Mouse (Mus musculus): Measurements from ENCODE around the gene Gm7029. TPM values are rescaled to one million over a fixed set of nuclear protein-coding genes. Genes with fewer than 3 reads are reported as not detected.
A peak's percentile ranks its signal among the peaks of the same experiment; 100 is the strongest.
"Not testable (repeated sequence)": the region's sequence is repeated elsewhere in the genome, so short reads cannot be mapped to it uniquely, and the experiment has no call there.

The Gm7029 gene
- polyA plus RNA-seq, 1 experiment: not detected

- Histone ChIP-seq H3K4me1 (ENCODE audit: control insufficient read depth, insufficient read depth, low read length) (peaks cover 11% of the 10 kb centered on the region), H3K4me3 (ENCODE audit: insufficient read depth, low read length) (no peak overlapping the region), H3K27ac (ENCODE audit: insufficient read depth, low read depth, low read length) (no peak overlapping the region)
- no peak for TF ChIP-seq POLR2A (IDR thresholded peaks at IDR 0.05; ENCODE audit: borderline replicate concordance, low read depth, low read length)
Observed at GRCm38 (mm10) chr17:33892429-33892828, 18.8 kb downstream of the Gm7029 start.

GRCm38 (mm10) chr17:33893011-33893410, 19.4 kb downstream of the Gm7029 start:
- not testable (repeated sequence) for H3K27ac ChIP-seq (ENCODE audit: insufficient read depth, low read depth, low read length); H3K4me3 ChIP-seq (ENCODE audit: insufficient read depth, low read length)
- peaks cover 11% of the 10 kb centered on the region for H3K4me1 ChIP-seq (ENCODE audit: control insufficient read depth, insufficient read depth, low read length)

DNA sequence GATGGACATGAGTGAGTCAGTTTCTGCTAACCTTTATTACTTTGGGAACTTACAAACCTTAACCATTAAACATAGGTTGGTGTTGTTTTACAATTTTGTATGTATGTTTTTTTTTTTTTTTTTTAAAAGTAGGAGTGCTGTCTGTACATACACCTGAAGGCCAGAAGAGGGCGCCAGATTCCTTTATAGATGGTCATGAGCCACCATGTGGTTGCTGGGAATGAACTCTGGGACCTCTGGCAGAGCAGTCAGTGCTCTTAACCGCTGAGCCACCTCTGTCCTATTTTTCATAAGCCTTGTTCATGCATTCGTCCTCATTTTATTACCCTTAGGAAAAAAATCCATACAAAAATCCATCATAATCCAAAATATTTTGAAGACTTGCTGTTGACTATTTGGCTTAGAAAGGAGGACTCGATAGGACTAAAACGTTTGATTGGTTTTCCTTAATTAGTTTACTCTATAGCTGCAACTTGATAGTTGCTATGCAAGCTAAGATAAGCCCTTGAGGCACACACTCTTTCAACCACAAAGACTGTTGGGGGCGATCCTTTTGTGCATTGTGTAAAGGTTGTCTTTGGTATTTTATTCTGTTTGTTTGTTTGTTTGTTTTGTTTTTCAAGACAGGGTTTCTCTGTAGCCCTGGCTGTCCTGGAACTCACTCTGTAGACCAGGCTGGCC, 23.6 kb downstream of the Gm7029 start:
- TF ChIP-seq POLR2A (IDR thresholded peaks at IDR 0.05; ENCODE audit: borderline replicate concordance, low read depth, low read length) (no peak), CTCF (IDR thresholded peaks at IDR 0.05; ENCODE audit: low read depth, low read length) (peak; percentile 46)
- no peak overlapping the region for H3K27ac ChIP-seq (ENCODE audit: insufficient read depth, low read depth, low read length)
- no peak overlapping the region for H3K4me3 ChIP-seq (ENCODE audit: insufficient read depth, low read length)
- peaks cover 6% of the 10 kb centered on the region for H3K4me1 ChIP-seq (ENCODE audit: control insufficient read depth, insufficient read depth, low read length)

GRCm38 (mm10) chr17:33898193-33898592, 24.6 kb downstream of the Gm7029 start:
- not testable (repeated sequence) for H3K27ac ChIP-seq (ENCODE audit: insufficient read depth, low read depth, low read length); H3K4me3 ChIP-seq (ENCODE audit: insufficient read depth, low read length)
- H3K4me1 ChIP-seq (ENCODE audit: control insufficient read depth, insufficient read depth, low read length): peaks cover 12% of the 10 kb centered on the region

DNA sequence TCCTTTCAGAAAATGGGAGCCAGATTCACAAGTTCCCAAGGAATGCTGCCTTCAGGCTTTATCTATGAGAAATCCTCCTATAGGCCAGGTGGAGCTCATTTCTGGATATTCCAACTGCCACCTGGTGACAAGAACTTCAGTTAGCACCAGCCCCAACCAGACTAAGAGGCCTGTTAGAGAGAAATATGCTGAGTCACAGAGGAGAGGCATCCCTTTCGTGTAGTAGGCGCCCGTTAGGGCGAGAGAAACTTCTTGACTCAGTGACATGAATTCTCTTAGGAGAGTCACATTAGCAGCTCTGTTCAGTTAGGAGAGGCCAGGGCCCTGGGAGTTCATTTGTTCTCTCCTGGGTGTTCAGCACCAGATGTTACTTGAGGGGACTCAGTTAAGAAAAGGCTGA, 26.0 kb downstream of the Gm7029 start:
- Histone ChIP-seq H3K4me1 (ENCODE audit: control insufficient read depth, insufficient read depth, low read length) (peaks cover 20% of the 10 kb centered on the region), H3K27ac (ENCODE audit: insufficient read depth, low read depth, low read length) (no peak overlapping the region), H3K4me3 (ENCODE audit: insufficient read depth, low read length) (no peak overlapping the region)
- no peak for TF ChIP-seq POLR2A (IDR thresholded peaks at IDR 0.05; ENCODE audit: borderline replicate concordance, low read depth, low read length)
- TF ChIP-seq CTCF (IDR thresholded peaks at IDR 0.05; ENCODE audit: low read depth, low read length): no peak

DNA sequence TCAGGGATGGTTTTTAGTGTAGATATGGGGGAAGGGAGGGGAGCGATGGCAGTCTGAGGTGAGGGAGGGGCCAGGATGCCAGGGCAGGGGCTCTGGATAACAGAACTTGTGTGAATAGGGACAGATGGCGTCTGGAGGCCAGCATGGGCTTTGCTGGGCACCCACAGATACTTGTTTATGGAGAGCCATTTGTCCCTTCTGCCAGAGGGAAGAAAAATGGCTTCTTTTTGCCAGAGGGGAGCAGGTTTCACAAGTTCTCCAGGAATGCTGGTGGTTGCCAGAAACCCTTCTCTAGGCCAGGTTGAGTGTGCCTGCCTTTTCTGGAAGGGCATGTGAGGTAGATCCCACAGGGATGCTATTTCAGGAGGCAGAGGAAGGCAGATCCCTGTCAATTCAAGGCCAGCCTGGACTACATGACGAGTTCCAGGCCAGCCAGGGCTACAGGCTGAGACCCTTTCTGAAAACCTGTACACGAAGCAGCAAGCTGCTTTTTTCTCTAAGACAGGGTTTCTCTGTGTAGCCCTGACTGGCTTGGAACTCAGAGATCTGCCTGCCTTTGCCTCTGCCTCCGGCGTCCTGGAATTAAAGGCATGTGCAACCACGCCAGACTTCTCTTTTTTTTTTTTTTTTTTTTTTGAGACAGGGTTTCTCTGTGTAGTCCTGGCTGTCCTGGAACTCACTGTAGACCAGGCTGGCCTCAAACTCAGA, 26.8 kb downstream of the Gm7029 start:
- TF ChIP-seq CTCF (IDR thresholded peaks at IDR 0.05; ENCODE audit: low read depth, low read length) (no peak), POLR2A (IDR thresholded peaks at IDR 0.05; ENCODE audit: borderline replicate concordance, low read depth, low read length) (no peak)
- Histone ChIP-seq H3K4me1 (ENCODE audit: control insufficient read depth, insufficient read depth, low read length) (peaks cover 20% of the 10 kb centered on the region), H3K27ac (ENCODE audit: insufficient read depth, low read depth, low read length) (no peak overlapping the region), H3K4me3 (ENCODE audit: insufficient read depth, low read length) (no peak overlapping the region)

GRCm38 (mm10) chr17:33900989-33901314, 27.3 kb downstream of the Gm7029 start:
- TF ChIP-seq POLR2A (IDR thresholded peaks at IDR 0.05; ENCODE audit: borderline replicate concordance, low read depth, low read length) (no peak), CTCF (IDR thresholded peaks at IDR 0.05; ENCODE audit: low read depth, low read length) (no peak)
- Histone ChIP-seq H3K4me1 (ENCODE audit: control insufficient read depth, insufficient read depth, low read length) (peaks cover 20% of the 10 kb centered on the region), H3K27ac (ENCODE audit: insufficient read depth, low read depth, low read length) (no peak overlapping the region), H3K4me3 (ENCODE audit: insufficient read depth, low read length) (no peak overlapping the region)

- Histone ChIP-seq H3K4me3 (ENCODE audit: insufficient read depth, low read length) (no peak overlapping the region), H3K4me1 (ENCODE audit: control insufficient read depth, insufficient read depth, low read length) (peaks cover 20% of the 10 kb centered on the region), H3K27ac (ENCODE audit: insufficient read depth, low read depth, low read length) (no peak overlapping the region)
- no peak for TF ChIP-seq POLR2A (IDR thresholded peaks at IDR 0.05; ENCODE audit: borderline replicate concordance, low read depth, low read length)
- no peak for TF ChIP-seq CTCF (IDR thresholded peaks at IDR 0.05; ENCODE audit: low read depth, low read length)
Observed at GRCm38 (mm10) chr17:33901653-33902052, 28.0 kb downstream of the Gm7029 start.

DNA sequence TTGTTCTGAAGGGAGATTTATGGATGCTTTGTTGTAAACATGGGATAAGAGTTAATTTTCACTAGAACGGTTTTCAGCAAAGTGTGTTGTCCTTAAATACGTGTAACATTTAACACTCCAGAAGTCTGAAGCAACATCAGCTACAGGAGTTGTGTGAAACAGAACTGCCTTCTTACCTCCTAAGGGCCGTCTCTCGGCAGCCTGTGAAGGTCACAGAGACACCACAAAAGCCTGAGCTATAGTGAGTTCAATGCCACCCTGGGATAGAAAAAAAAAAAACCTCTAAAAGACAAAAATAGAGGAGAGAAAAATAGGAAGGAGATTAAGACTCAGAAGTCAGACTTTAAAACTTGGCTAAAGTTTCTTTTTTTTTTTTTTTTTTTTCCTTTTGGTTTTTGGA, 28.4 kb downstream of the Gm7029 start:
- H3K27ac ChIP-seq (ENCODE audit: insufficient read depth, low read depth, low read length): peak overlapping the region; percentile 36; the same call in 1 of the 2 replicates

DNA sequence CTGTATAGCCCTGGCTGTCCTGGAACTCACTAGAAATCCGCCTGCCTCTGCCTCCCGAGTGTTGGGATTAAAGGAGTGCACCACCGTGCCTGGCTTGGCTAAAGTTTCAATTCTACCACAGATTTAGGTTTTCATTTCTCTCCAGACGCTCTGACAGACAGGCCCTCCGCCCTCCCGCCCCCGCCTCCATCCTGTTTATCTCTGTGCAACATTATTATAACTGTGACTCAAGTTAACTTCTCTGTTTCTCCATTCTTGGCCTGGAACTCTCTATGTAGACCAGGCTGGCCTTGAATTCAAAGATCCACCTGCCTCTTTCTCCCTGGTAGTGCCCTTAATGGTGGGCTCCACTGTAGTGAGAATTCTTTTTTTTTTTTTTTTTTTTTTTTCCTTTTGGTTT, 28.9 kb downstream of the Gm7029 start:
- no peak overlapping the region for H3K4me3 ChIP-seq (ENCODE audit: insufficient read depth, low read length)
- TF ChIP-seq CTCF (IDR thresholded peaks at IDR 0.05; ENCODE audit: low read depth, low read length) (no peak), POLR2A (IDR thresholded peaks at IDR 0.05; ENCODE audit: borderline replicate concordance, low read depth, low read length) (no peak)
- H3K4me1 ChIP-seq (ENCODE audit: control insufficient read depth, insufficient read depth, low read length): peaks cover 20% of the 10 kb centered on the region
- H3K27ac ChIP-seq (ENCODE audit: insufficient read depth, low read depth, low read length): peak overlapping the region; percentile 36

More for the DNA sequence above, 28.4 kb downstream of the Gm7029 start:
- Histone ChIP-seq H3K4me1 (ENCODE audit: control insufficient read depth, insufficient read depth, low read length) (peaks cover 20% of the 10 kb centered on the region), H3K4me3 (ENCODE audit: insufficient read depth, low read length) (no peak overlapping the region)
- no peak for TF ChIP-seq CTCF (IDR thresholded peaks at IDR 0.05; ENCODE audit: low read depth, low read length)
- no peak for TF ChIP-seq POLR2A (IDR thresholded peaks at IDR 0.05; ENCODE audit: borderline replicate concordance, low read depth, low read length)

GRCm38 (mm10) chr17:33903911-33904651, 30.4 kb downstream of the Gm7029 start:
- not testable (repeated sequence) for H3K4me3 ChIP-seq (ENCODE audit: insufficient read depth, low read length); H3K27ac ChIP-seq (ENCODE audit: insufficient read depth, low read depth, low read length)
- H3K4me1 ChIP-seq (ENCODE audit: control insufficient read depth, insufficient read depth, low read length): peaks cover 22% of the 10 kb centered on the region

DNA sequence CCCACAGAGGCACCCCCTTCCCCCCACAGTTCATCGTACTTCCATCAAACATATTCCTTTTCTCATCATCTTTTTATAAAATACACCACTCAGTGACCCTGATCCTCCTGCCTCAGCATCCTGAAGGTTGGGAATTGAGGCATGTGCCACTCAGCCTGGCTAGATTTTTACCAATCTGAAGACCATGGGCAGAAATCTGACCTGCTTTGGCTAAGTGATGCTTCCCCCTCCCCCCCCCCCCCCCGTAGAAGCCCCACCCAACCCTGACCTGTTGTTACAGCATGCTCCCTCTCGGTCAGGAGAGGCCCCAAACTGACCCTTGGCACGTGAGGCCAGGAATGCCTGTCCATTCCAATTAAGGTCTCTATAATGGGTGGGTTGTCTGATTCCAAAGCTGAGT, 31.2 kb downstream of the Gm7029 start, which contains the start of gene Platr17:
Platr17 (plus strand) TSS at position 301 of the 400 bp plus-strand sequence.
- not testable (repeated sequence) for H3K4me3 ChIP-seq (ENCODE audit: insufficient read depth, low read length); H3K27ac ChIP-seq (ENCODE audit: insufficient read depth, low read depth, low read length)
- H3K4me1 ChIP-seq (ENCODE audit: control insufficient read depth, insufficient read depth, low read length): peaks cover 22% of the 10 kb centered on the region

Data from bone marrow macrophage, adult 2 months (primary cell).